Mouse (Mus musculus) MEL (cell line): ENCODE results near the gene Atp8b5. TPM values are rescaled to one million over a fixed set of nuclear protein-coding genes. Genes with fewer than 3 reads are reported as not detected.

Experiments
- DNase-seq: peaks from one replicate; pipeline ENCODE4 v3.0.0; 2011; ENCODE audit warnings: low read depth, low spot score
- H3K27ac ChIP-seq: 2 replicates; pipeline ENCODE4 v1.5.1; 2012; ENCODE audit warnings: low read depth, mild to moderate bottlenecking, control low read depth, low read length, moderate library complexity; ENCODE audit not compliant: control insufficient read depth
- H3K27me3 ChIP-seq, 2 experiments: fragments of 150-350 bp in 1 of 2; sonication (generic) in 1 of 2; 2 replicates each; pipeline ENCODE4 v1.6.1; 2012; ENCODE audit warnings: low read length in 2 of 2, mild to moderate bottlenecking in 2 of 2, improper control_type of control experiment in 1 of 2, moderate library complexity in 1 of 2; ENCODE audit not compliant: insufficient read depth in 2 of 2, control insufficient read depth in 1 of 2
- H3K36me3 ChIP-seq, 2 experiments: 2 replicates each; pipeline ENCODE4 v1.6.1; 2012 to 2014; ENCODE audit warnings: low read length in 2 of 2, improper control_type of control experiment in 1 of 2, inconsistent platforms in 1 of 2, mild to moderate bottlenecking in 1 of 2; ENCODE audit not compliant: insufficient read depth in 2 of 2, control insufficient read depth in 1 of 2
- H3K4me1 ChIP-seq, 2 experiments: fragments of 150-350 bp in 1 of 2; sonication (generic) in 1 of 2; 2 replicates each; pipeline ENCODE4 v1.6.1; 2012; ENCODE audit warnings: low read length in 2 of 2, improper control_type of control experiment in 1 of 2, mild to moderate bottlenecking in 1 of 2; ENCODE audit not compliant: insufficient read depth in 2 of 2, control insufficient read depth in 1 of 2
- H3K4me3 ChIP-seq, 2 experiments: fragments of 150-350 bp in 1 of 2; sonication (generic) in 1 of 2; 2 replicates each; pipeline ENCODE4 v1.5.1; 2012; ENCODE audit warnings: low read depth in 2 of 2, low read length in 2 of 2, mild to moderate bottlenecking in 2 of 2, moderate library complexity in 2 of 2, control low read depth in 1 of 2, improper control_type of control experiment in 1 of 2; ENCODE audit not compliant: control insufficient read depth in 1 of 2, insufficient read depth in 1 of 2
- H3K79me2 ChIP-seq: 2 replicates; pipeline ENCODE4 v1.6.1; 2012; ENCODE audit warnings: mild to moderate bottlenecking, low read length, moderate library complexity; ENCODE audit not compliant: control insufficient read depth, poor library complexity, insufficient read depth
- H3K9ac ChIP-seq: 2 replicates; pipeline ENCODE4 v1.6.1; 2012; ENCODE audit warnings: low read depth, mild to moderate bottlenecking, control low read depth, low read length, moderate library complexity; ENCODE audit not compliant: control insufficient read depth, poor library complexity, severe bottlenecking
- H3K9me3 ChIP-seq: fragments of 150-350 bp; sonication (generic); replicated peaks from 2 replicates; pipeline ENCODE4 v1.6.1; 2012; ENCODE audit warnings: mild to moderate bottlenecking, low read length, improper control_type of control experiment, moderate library complexity; ENCODE audit not compliant: insufficient read depth
- CHD1 ChIP-seq: IDR thresholded peaks from 2 replicates; pipeline ENCODE4 v1.6.1; 2012; ENCODE audit warnings: low read depth, mild to moderate bottlenecking, inconsistent platforms, low read length, improper control_type of control experiment
- CTCF ChIP-seq, 3 experiments: IDR thresholded peaks in 2 of 3; conservative IDR thresholded peaks in 1 of 3; 2 replicates each; pipeline ENCODE4 v1.5.1; 2011 to 2012; ENCODE audit warnings: low read length in 3 of 3, low read depth in 2 of 3, mild to moderate bottlenecking in 2 of 3, improper control_type of control experiment in 1 of 3, inconsistent platforms in 1 of 3, mixed read lengths in 1 of 3, moderate library complexity in 1 of 3; ENCODE audit not compliant: control insufficient read depth in 1 of 3, insufficient read depth in 1 of 3, poor library complexity in 1 of 3, severe bottlenecking in 1 of 3
- ELF1 ChIP-seq: IDR thresholded peaks from 2 replicates; pipeline ENCODE4 v1.6.1; 2014; ENCODE audit warnings: low read depth, mild to moderate bottlenecking, inconsistent platforms, low read length, improper control_type of control experiment, moderate library complexity
- EP300 ChIP-seq, 2 experiments: IDR thresholded peaks; 2 replicates each; pipeline ENCODE4 v1.6.1; 2011; ENCODE audit warnings: improper control_type of control experiment in 2 of 2, low read length in 2 of 2, low read depth in 1 of 2, mild to moderate bottlenecking in 1 of 2
- ETS1 ChIP-seq: IDR thresholded peaks from 2 replicates; pipeline ENCODE4 v1.6.1; 2012; ENCODE audit warnings: low read depth, mild to moderate bottlenecking, inconsistent platforms, low read length, improper control_type of control experiment, moderate library complexity
- GATA1 ChIP-seq: IDR thresholded peaks from 2 replicates; pipeline ENCODE4 v1.6.1; 2011; ENCODE audit warnings: low read depth, low read length, improper control_type of control experiment
- JUND ChIP-seq: IDR thresholded peaks from 2 replicates; pipeline ENCODE4 v1.6.1; 2011; ENCODE audit warnings: low read depth, mild to moderate bottlenecking, improper control_type of control experiment, low read length
- MAFK ChIP-seq: IDR thresholded peaks from 2 replicates; pipeline ENCODE4 v1.6.1; 2011; ENCODE audit warnings: low read depth, mild to moderate bottlenecking, low read length, improper control_type of control experiment, borderline replicate concordance
- MAX ChIP-seq: IDR thresholded peaks from 2 replicates; pipeline ENCODE4 v1.6.1; 2011; ENCODE audit warnings: low read length, improper control_type of control experiment
- MAZ ChIP-seq: IDR thresholded peaks from 2 replicates; pipeline ENCODE4 v1.6.1; 2012; ENCODE audit warnings: low read depth, mild to moderate bottlenecking, inconsistent platforms, low read length, improper control_type of control experiment
- MEF2A ChIP-seq: IDR thresholded peaks from 2 replicates; pipeline ENCODE4 v1.6.1; 2014; ENCODE audit warnings: low read depth, mild to moderate bottlenecking, inconsistent platforms, low read length, improper control_type of control experiment; ENCODE audit not compliant: poor library complexity, insufficient replicate concordance, severe bottlenecking; ENCODE audit errors: extremely low read depth
- MYC ChIP-seq: IDR thresholded peaks from 2 replicates; pipeline ENCODE4 v1.6.1; 2011; ENCODE audit warnings: low read depth, mild to moderate bottlenecking, low read length, improper control_type of control experiment, moderate library complexity
- POLR2A ChIP-seq, 2 experiments: IDR thresholded peaks; 2 replicates each; pipeline ENCODE4 v1.6.1; 2011 to 2012; ENCODE audit warnings: low read length in 2 of 2, mild to moderate bottlenecking in 2 of 2, control low read depth in 1 of 2, improper control_type of control experiment in 1 of 2, low read depth in 1 of 2, moderate library complexity in 1 of 2; ENCODE audit not compliant: control insufficient read depth in 1 of 2, insufficient read depth in 1 of 2, poor library complexity in 1 of 2
- POLR2AphosphoS2 ChIP-seq: IDR thresholded peaks from 2 replicates; pipeline ENCODE4 v1.6.1; 2011; ENCODE audit warnings: low read length, improper control_type of control experiment
- POLR2AphosphoS5 ChIP-seq: IDR thresholded peaks from 2 replicates; pipeline ENCODE4 v1.6.1; 2012; ENCODE audit warnings: low read depth, borderline replicate concordance, mild to moderate bottlenecking, inconsistent platforms, low read length, moderate library complexity, mixed read lengths
- SIN3A ChIP-seq: IDR thresholded peaks from 2 replicates; pipeline ENCODE4 v1.6.1; 2012; ENCODE audit warnings: low read length, improper control_type of control experiment, inconsistent platforms
- TCF12 ChIP-seq: IDR thresholded peaks from 2 replicates; pipeline ENCODE4 v1.6.1; 2014; ENCODE audit warnings: low read depth, mild to moderate bottlenecking, inconsistent platforms, low read length, improper control_type of control experiment, moderate library complexity
- ZKSCAN1 ChIP-seq: IDR thresholded peaks from 2 replicates; pipeline ENCODE4 v1.6.1; 2012; ENCODE audit warnings: low read depth, mild to moderate bottlenecking, inconsistent platforms, low read length, improper control_type of control experiment, moderate library complexity
- polyA plus RNA-seq, 2 experiments: library from polyadenylated mRNA; stranded (reverse) in 1 of 2; unstranded in 1 of 2; fragments of >175 nt in 1 of 2; fragments of >200 nt in 1 of 2; gene quantifications; 2 replicates each; pipeline versions ENCODE4 v1.2.1 to v1.2.4; 2012; ENCODE audit warnings: low replicate concordance in 2 of 2, low read depth in 1 of 2; ENCODE audit not compliant: insufficient read length in 2 of 2, insufficient read depth in 1 of 2, missing spikeins in 1 of 2
- total RNA-seq: library from RNA; depleted of rRNA; stranded (reverse); fragments of 300-350 nt; gene quantifications from 2 replicates; pipeline ENCODE4 v1.2.3, GENCODE M21; 2012

The Atp8b5 gene
- total and polyA plus RNA-seq, 3 experiments: 4.9 to 5.0 TPM; not detected in 1

GRCm38 (mm10) chr4:43262821-43263220 is 4.1 kb upstream of the Atp8b5 start:
- no peak overlapping the region for H3K9ac ChIP-seq
- no peak for DNase-seq
- no peaks in the 10 kb centered on the region for H3K27me3 ChIP-seq
- H3K4me3 ChIP-seq: no peak overlapping the region
- peaks cover 0 to 13% of the 10 kb centered on the region in 2 experiments; a peak in 2 of 4 replicates for H3K36me3 ChIP-seq
- H3K27ac ChIP-seq: no peak overlapping the region
- TF ChIP-seq CHD1 (no peak), JUND (no peak), TCF12 (no peak), ZKSCAN1 (no peak), POLR2AphosphoS2 (no peak)
- TF ChIP-seq, all 39 proteins: peak for 0
- Histone ChIP-seq H3K9me3 (no peaks in the 10 kb centered on the region), H3K4me1 (peaks cover 4 to 5% of the 10 kb centered on the region in 2 experiments), H3K79me2 (no peaks in the 10 kb centered on the region; the same call in 1 of the 2 replicates)

GRCm38 (mm10) chr4:43266146-43266545 is 813 bp upstream of the Atp8b5 start:
- H3K36me3 ChIP-seq: peaks cover 0 to 16% of the 10 kb centered on the region in 2 experiments; a peak in 2 of 4 replicates
- H3K9me3 ChIP-seq: no peaks in the 10 kb centered on the region
- H3K27me3 ChIP-seq: no peaks in the 10 kb centered on the region
- peak overlapping the region; percentile 71 for H3K27ac ChIP-seq
- H3K9ac ChIP-seq: peak overlapping the region; percentile 39
- peak; percentile 64 for DNase-seq
- H3K4me3 ChIP-seq: peak overlapping the region; percentile 27 to 79
- no peaks in the 10 kb centered on the region; the same call in 1 of the 2 replicates for H3K79me2 ChIP-seq
- peaks cover 4 to 7% of the 10 kb centered on the region in 2 experiments for H3K4me1 ChIP-seq
- no peak for TF ChIP-seq JUND
- no peak for TF ChIP-seq MAZ
- no peak for TF ChIP-seq CTCF (IDR thresholded peaks at IDR 0.05 in 2 of 3, conservative IDR thresholded peaks at IDR 0.05 in 1 of 3; ENCODE audit: control insufficient read depth in 1 of 3, insufficient read depth in 1 of 3, low read depth in 2 of 3, low read length in 3 of 3, poor library complexity in 1 of 3, severe bottlenecking in 1 of 3)
- no peak for TF ChIP-seq MEF2A
- peak; percentile 22 to 27; a peak in 1 of 4 replicates for TF ChIP-seq EP300 (IDR thresholded peaks at IDR 0.05; ENCODE audit: low read depth in 1 of 2, low read length in 2 of 2)
- no peak for TF ChIP-seq MYC
- TF ChIP-seq POLR2AphosphoS5: no peak
- no peak for TF ChIP-seq POLR2AphosphoS2
- peak; percentile 68 for TF ChIP-seq GATA1
- no peak for TF ChIP-seq POLR2A (IDR thresholded peaks at IDR 0.05; ENCODE audit: control insufficient read depth in 1 of 2, insufficient read depth in 1 of 2, low read depth in 1 of 2, low read length in 2 of 2, poor library complexity in 1 of 2)
- TF ChIP-seq MAX: no peak
- peak; percentile 18; the same call in 1 of the 2 replicates for TF ChIP-seq SIN3A
- 0 out of 2 replicates have a peak, but pooled peaks have one; percentile 22 for TF ChIP-seq ETS1
- TF ChIP-seq MAFK: no peak
- no peak for TF ChIP-seq ELF1
